Mouse (Mus musculus) CD4-positive, CD25-positive, alpha-beta regulatory T cell, adult 4 months (primary cell): ENCODE measurements around the gene Shb. TPM values are rescaled to one million over a fixed set of nuclear protein-coding genes. Genes with fewer than 3 reads are reported as not detected.

Experiments used
- ATAC-seq: one replicate; pipeline ENCODE4 v1.8.0; 2017
- polyA plus RNA-seq, 2 experiments: library from polyadenylated mRNA; unstranded; fragments of 100-300 nt; shearing (Covaris generic); gene quantifications; one replicate each; pipeline ENCODE4 v1.2.1; 2017

Shb gene
- polyA plus RNA-seq: under 1 TPM in 1 of 2 experiments, not detected in 1; 0.34 TPM

DNA sequence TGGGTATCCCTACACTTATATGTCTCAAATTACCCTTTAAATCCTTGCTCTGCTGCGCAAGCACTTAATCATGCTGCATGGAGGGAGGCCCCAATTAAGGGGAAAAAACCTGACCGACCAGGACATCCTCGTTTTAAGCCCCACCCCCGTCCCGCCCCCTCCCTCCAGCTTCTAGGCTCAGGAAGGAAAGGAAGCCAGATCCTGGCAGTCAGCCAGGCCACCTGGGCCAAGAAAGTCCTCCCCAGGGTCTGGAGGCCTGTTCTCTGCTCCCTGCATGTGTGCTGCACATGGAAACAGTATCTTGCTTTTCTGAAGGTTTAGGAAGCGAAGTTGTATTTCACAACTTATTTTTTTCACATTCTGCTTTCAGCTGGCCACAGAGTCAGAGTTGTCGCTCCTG, at the start of gene Shb:
Shb (minus strand) TSS at position 96 of the 400 bp plus-strand sequence.
- peak; percentile 19 for ATAC-seq

DNA sequence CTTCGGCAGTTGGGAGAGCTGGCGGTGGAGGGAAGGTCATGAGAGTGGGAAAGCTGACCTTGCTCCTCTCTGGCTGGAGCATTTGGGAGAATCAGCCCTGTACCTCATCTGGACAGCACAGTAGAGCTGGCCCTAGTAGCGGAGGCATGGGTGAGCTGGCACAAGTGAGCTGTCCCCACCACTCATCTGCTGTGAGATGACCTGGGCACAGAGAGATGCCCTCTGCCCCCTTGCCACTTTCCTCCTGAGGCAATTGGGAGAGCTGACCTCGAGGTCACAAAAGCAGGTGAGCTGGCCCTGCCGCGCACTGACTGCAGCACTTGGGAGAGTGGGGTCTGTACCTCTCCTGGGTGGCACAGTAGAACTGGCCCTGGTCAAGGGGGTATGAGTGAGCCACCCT, 48.8 kb upstream of the Shb start:
- ATAC-seq: no peak

DNA sequence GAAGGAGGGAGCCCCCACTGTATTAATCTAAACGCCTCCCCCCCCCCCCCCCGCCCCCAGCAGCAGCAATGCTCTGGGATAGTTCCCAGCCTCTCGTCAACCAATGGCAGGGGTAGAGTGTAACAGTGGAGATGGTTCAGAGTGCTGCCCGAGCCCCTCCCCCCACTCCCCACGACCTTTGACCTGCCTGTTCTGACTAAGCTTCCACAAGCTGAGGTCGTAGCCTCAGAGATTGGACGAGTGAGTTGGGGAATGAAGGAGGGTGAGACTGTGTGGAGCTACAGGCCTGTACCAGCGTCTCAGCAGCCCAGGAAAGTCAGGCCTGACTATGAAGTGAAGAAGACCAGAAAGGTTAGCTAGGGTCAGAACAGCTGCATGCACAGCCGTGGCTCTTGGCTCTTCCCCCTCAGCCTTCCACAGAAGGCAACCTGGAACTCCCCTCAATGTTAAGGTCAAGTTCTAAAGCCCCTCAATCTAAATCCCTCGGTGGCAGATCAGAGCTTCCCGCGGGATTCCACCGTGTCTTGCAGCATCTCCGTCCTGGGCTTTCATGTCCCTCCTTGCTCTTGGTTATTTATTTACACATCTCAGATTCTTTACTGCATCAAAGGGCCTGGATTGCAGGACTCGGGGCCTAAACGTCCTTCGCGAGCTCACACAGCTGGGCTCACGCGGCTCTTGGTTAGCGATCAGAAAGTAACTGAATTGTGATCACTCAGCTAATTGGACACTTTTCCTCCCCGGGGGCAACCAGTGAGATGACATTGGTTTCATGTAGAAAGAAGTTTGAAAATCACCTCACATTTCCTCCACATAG, 46.5 kb upstream of the Shb start:
- no peak for ATAC-seq

DNA sequence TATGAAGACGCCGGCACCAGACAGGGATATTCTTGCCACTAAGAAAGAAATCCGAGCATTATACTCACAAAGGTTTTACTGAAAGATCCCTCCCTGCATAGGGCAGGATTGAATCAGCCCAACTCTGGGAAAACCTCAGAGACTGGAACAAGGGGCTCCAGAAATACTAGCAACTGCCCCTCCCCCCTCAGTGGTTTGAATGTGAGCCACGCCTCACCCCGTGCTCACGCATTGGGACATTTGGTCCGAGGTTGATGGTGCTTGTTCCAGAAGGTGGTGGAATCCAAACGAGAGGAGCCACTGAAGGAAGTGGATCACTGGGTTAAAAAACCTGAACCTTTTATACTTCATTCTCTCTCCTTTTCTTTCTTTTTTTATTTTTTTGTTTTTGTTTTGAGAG, 45.4 kb upstream of the Shb start:
- no peak for ATAC-seq

DNA sequence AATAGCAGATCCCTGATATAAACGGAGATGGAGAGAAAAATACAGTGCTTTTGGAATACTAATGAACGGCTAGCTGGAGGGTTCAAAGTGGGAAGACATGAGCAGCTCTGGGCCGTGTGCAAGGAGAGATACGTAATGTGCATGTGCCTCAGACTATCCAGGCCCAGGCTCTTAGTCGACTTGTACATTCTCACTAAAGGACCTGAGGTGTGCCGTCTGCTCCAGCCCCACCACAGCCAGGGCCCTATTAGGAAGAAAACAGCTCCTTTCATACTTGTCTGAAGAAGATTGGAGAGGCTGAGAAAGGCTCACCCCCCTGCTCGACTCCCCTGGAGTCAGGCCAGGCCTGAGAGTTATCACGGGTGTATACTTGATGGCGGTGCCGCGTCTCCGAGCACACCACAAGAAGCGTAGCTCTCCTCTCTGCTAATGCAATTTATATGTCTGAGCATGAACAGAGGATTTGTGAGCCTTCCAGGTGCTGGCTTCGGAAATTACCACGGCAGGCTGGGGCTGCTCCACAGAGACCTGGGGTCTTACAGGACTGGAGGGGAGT, 42.4 kb upstream of the Shb start:
- ATAC-seq: no peak

DNA sequence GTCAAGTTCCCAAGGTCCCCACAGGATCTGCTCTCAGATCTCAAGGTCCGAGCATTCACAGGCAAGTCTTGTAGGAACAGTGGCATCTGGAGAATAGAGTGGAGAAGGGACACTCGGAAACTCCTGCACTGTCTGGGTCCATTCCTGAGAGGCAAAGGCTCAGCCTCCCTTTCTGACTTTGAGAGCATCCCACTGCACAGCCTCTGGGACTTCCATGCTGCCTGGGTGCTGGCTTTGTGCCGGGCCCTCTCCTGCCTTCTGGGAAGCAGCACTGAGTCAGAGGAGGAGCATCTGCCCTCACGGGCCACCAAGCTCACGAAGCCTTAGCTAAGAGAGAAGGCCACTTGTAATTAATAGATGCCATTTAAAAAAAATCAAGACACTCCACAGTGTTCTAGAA, 37.3 kb upstream of the Shb start:
- ATAC-seq: no peak

DNA sequence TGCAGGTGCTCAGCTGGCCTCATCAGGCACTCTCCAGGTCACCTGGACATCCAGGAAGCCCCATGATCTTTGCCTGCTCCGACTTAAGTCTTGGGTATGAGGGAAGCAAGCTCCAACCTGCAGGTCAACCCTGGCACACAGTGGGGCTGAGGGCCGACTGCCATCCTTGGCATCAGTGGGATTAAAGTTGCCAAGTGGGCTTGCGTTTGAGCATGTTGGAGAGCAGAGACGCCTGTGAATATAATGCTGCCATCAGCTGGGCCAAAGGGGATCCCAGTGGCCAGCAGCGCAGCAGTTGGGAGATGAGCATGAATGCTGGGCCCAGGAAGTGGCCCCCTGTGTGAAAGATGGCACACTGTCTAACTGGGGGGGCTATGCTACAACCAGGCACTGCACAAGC, 25.9 kb upstream of the Shb start:
- no peak for ATAC-seq

DNA sequence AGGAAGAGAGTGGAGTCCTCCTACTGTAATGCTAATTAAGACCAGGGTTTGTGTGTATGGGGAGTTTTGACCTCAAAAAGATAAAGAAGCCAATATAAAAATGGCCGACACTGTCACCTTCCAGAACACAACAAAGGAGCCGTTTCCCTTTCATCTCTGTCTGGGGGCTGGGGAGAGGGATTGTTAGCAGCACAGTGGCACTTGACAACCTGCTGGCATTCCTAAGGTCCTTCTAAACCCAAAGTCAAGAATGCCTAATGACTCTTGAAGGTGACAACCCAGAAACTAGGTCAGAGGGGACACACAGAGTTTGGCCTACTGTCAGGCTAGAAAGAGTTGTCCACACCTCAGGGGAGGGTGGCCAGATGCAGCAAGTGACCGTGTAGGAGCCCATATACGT, 20.3 kb upstream of the Shb start:
- no peak for ATAC-seq

DNA sequence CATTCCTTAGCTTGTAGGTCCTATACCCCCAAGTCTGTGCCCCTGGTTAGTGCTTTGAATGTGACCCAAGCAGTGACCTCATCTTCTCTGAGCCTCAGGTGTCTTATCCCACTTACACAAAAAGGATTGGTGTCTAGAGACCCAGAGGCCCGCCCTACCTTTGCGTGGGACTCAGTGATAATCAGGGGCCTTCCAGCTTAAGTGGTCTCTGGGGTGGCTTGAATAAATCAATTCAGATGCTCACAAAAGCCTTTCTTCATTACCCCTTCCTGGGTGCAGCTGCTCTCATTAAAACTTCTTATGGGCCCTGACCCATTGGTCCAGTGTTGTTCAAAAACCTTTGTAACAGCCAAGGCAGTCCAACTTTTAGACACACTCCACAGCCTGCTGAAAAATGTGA, 18.7 kb upstream of the Shb start:
- ATAC-seq: no peak

DNA sequence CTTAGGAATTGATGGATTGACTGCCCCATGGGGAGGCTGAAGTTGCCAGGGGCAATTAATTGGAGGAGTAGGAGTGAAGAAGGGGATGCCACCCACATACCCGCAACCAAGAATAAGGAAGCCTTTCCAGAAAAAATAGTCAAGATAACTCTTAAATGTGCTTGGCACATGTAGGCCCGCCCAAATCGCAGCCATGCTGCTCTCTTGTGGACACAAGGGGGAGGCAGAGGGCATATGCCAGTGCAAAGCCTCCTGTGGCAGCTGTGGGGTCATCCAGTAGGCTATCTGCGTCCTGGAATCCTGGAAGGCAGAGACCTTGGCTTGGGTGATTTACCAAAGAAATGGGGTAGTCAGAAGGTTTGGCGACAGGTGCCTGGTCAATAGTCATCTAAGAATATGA, 17.2 kb upstream of the Shb start:
- ATAC-seq: no peak

DNA sequence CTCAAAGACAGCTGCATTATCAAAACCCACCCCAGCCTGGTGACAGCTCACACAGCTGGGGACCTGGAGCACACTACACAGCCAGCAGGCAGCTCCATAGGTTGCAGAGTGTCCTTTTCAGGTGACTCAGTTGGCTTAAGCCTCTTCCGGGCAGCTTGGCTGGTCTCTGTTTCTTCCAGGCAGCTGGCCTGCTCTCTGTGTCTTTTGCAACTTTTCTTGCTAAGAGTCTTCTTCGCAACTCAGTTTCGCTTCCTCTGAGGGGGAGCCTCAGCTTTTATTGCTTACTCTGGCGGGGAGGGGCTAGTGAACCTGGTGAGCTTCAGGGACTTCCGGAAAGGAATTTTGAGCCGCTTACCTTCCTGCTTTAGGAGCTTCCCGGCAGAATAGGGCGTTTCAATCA, 13.6 kb upstream of the Shb start:
- ATAC-seq: no peak

DNA sequence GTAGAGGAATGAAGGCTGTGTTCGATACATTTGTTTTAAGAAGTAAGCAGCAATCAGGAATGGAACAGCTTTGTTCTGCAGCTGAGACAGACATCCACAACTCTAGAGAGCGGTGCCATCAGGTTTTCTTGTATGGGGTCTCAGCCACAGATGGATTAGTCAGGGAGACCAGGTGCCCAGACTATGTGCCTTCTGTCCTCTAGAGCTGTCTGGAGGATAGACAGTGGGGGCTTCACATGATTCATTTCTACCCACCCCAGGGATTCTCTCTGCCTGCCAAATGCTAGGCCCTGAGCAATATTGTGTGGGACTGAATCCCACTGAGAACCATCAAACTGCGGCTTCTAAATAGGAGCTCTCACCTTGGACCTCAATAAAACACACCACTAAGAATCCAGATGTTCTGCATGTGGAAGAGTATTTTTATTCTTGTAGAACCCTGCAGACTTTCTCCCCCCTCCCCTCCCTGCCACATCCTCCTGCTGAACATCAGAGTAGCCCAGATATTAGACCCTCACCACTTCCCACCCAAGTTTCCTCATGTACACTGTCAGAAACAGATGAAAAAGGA, 11.3 kb upstream of the Shb start:
- ATAC-seq: no peak

DNA sequence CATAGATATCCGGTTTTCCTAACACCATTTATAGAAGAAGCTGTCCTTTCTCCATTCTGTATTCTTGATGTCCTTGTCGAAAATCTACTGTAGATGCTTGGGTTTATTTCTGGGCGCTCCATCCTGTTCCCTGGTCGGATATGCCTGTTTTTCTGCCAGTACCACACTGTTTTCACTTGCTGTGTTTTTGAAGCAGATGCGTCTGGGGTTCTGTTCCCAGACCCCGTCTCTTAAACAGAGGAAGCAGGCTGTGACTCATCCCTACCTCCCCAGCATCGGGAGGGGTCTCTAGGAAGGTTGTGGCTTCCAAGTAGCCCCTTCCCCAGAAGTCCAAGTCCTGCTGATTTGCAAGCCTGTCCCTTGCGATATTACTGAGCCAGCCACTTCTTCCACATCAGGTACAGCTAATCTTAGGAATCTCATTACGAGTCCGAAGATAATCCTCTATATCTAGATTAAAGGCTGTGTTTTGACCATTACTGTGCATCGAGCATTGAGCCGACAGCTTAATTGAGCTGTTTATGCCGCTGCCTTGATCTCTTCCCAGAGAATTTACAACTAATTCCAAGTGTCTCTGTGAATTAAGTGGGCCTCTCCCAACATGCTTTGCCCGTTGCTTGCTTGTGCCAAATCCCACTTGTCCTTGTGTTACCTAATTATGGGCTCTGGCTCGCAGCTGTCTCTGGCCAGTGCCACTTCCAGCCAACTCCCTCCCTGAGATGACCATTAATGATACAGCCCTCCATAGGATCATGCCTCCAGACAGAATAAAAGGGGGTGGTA, 8.1 kb upstream of the Shb start:
- ATAC-seq: no peak

DNA sequence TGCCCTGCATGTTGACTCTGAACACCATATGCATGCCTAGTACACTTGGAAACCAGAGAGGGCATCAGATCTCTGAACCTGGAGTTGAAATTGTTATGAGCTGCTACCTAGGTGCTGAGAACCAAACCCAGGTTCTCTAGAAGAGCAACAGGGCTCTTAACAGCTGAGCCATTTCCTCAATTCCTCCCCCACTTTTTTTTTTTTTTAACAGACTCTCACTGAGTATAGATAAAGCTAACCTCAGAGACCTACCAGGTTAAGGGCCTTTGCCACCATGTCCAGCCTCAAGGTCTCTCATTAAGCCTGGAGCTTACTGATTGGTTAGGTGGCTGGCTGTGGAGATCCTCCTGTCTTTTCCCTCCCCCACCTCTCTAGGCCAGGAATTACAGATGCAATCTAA, 6.9 kb upstream of the Shb start:
- no peak for ATAC-seq

DNA sequence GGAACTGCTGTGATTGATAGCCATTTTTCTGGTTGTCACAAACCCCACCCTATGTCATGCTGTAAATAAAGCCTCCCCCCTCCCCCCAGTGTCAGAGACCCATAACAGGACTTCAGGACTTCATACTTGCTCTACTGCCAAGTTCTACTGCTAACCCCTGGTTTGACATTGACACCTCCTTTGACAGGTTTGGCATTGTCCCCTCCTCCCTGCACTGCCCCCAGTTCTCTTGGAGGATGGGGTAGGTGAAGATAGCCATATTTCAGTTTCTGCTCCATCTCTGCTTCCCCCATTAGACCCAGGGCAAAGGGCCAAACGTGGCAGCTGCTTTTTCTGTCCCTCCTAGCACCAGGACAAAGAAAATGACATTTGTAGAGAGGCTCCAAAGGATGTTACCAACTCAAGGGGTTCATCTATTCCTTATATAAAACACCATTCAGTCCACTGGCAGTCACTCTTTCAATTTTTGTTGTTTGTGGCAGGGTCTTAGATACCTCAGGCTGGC, 1.2 kb upstream of the Shb start:
- no peak for ATAC-seq

DNA sequence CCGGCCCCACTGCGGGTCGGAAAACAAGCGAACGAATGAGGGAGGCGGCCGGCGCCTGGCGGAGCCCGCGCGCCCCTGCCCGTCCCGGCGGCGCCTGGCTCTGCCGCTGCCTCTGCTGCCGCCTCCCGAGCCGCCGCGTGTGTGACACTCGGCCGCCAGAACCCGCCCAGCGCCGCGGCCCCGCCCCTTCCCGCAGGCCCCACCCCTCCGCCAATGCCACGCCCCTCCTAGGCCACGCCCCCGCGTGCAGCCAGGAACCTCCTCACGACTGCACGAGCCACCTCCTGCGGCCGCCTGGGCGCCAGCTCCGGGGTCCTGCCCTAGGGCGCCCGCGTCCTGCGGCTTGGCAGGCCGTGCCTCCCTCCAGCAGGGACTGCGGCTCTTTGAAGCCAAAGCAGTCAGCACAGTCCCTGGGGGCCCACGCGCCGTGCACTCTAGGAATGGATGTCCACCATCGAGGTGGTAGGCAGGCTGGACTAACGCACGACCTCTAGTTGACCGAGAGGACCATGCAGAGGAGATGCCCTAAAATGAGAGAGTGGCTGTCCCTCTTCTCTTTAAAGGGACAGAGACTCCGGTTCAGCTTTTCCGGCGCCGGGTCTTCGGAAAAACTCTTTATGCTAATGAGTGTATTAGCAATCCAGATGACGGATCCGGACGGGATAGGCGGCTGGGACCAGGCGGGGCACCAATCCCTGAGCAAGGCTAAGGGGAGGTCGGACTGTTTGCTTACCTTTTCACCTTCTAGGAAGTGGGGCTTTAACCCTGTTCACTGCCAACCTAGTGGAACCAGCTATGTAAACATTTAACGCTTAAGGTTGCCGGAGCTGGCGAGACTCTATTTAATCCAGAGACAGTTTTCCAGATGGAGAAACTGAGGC, 1.4 kb downstream of the Shb start:
- peak; percentile 83 for ATAC-seq

DNA sequence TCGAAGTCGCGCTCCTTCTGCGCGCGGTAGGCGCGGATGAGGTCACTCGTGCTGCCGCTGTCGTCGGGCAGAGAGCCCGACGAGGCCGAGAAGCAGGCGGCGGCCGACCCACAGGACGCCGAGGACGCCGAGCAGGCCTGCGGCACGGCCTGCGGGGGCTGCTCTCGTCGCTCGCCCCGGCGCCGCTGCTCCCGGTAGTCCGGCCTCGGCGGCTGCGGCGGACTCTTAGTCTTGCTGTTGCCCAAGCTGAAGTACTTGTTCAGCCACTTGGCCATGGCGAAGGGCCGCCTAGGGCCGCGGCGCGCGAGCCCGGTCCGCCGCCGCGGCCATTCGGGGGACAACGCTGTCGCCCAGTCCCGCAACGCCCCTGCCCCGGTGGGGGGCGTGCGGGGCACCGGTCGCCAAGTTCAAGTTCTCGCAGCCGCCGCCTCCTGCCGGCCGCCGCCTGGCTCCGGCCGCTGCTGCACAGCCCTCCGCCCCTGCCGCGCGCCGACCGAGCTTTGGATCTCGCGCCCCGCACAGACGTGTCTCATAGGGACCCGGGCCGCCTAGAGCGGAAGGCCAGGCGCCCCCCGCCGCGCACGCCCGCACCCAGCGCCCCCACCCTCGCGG, 2.2 kb downstream of the Shb start:
- peak; percentile 10 for ATAC-seq

DNA sequence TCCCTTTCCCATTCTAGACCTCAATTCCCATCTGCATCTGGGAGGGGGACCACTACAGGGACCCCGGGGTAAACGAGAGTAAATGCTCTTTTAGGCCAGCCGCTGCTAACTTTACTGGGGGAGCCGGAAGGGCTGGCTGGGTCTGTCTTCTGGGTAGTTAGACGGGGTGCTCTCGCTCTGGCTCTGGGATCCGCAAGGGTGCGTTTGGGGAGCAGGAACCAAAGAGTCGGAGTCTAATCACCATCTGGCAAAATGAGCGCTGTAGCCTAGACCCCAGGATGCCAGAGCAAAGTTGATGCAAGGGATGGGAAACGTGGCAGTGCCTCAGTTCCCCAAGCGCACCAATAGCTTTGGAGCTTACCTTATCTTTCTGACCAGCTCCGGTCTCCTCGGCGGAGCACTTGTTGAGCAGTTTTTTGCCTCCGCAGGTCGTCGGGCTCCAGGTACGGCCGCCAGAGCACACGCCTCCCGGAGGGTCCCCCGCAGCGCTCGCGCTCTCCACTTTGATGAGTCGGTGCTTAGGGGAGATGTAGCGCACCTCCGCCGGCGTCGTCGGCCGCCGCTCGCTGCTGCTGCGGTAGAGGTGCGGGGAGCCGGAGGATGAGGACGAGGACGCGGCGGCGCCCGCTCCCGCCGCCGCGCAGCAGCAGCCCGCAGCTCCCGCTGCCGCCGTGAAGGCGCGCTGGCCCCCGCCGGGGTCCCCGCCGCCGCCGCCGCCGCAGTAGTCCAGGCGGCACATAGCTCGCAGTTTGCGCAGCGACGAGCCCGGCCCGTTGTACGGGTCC, 2.9 kb downstream of the Shb start:
- no peak for ATAC-seq

DNA sequence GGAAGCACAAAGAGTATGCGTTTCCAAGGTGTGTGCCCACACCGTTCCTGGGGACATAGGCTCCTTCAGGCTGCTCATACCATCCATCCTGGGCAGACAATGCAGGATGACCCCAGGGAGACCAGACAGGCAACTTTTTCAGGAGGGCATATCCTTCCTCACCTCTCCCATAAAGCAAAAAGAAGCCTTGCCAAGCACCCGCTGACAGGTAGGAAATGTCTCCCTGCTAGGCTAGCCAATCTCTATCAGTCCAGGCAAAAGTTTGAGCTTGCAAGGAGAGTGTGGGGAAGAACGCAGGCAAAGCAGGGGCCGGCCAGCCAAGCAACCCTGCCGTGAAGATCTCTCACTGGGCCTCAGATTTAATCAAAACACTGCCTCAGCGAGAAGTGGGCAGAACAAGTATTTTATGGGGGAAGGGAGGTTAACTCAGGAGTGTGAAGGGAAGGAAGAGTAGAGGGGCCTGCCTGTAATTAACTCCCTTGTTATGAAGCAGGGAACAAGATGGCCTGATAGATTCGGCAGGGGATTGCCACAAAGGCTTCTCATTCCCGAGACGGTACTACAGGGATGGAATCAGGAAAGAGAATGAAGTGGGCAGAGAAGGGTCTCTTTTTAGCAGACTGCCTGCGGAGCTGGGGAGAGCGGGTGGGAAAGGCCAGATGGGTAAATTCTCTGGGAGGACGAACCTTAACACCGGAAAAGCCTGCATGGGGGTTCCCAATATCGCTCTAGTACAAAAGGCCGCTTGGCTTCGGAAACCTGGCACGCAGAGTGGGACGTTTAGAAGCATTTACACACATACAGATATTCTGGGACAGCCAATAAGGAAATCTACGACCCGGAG, 3.7 kb downstream of the Shb start:
- ATAC-seq: no peak
